Mouse (Mus musculus): ENCODE results near the gene Ifitm6.
A peak's percentile ranks its signal among the peaks of the same experiment; 100 is the strongest.
"Not testable (repeated sequence)": the region's sequence is repeated elsewhere in the genome, so short reads cannot be mapped to it uniquely, and the experiment has no call there.

Ifitm6 gene

DNA sequence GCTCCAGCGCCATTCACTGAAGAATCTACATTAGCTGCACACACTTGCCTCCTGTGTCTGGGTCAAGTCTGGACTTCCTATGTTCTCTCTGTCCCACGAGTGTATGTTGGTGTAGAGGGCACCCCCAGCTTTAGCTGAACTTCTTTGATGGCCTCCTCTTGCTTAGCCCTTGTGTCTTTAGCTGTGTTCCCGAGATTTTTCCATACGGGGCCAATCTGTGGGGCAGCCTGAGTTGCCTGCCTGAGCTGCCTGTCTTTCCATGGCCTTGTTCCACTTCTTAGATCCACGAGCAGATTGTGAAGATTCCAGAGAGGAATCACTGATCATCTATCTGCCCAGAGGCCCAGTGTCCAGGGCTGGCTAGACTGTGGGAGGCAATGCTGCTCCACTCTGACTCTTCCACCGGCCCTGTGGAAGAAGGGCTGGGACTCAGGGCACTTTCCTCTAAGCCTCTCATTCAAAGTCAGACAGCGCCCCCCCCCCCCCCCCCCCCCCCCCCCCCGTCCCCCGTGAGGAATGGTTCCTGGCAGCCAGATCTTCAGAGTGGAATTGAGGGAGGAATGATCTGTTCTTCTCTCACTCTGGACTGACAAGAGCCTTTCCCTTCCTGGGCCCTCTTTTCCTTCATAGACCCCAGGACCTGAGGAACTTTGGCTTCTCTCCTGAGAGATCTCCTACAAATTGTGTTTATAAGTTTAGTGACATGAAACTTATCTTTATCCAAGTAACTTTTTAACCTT lies 23.3 kb upstream of the Ifitm6 start:
- no peak for DNase-seq

DNA sequence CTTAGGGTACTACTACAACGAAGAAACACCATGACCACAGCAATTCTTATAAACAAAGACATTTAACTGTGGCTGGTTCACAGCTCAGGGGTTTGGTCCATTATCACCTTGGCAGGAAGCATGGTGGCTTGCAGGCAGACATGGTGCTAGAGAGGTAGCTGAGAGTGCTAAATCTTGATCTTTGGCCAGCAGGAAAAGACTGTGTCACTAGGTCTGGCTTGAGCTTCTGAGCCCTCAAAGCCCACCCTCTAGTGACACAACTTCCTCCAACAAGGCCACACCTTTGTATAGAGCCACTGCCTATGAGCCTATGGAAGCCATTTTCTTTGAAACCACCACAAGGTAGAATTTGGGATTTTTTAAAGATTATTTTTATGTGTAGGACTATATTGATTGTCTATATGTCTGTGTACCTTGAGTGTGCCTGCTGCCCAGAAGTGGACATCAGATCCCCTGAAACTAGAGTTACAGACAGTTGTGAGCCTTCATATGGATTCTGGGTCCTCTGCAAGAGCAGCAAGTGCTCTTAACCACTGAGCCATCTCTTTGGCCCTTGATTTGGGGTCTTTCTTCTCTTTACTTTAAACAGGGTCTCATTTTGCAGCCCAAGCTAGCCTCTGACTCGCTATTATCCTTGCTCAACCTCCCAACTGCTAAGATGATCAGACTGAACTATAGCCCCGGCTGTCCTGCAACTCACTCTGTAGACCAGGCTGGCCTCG lies 21.8 kb upstream of the Ifitm6 start:
- no peak for DNase-seq

DNA sequence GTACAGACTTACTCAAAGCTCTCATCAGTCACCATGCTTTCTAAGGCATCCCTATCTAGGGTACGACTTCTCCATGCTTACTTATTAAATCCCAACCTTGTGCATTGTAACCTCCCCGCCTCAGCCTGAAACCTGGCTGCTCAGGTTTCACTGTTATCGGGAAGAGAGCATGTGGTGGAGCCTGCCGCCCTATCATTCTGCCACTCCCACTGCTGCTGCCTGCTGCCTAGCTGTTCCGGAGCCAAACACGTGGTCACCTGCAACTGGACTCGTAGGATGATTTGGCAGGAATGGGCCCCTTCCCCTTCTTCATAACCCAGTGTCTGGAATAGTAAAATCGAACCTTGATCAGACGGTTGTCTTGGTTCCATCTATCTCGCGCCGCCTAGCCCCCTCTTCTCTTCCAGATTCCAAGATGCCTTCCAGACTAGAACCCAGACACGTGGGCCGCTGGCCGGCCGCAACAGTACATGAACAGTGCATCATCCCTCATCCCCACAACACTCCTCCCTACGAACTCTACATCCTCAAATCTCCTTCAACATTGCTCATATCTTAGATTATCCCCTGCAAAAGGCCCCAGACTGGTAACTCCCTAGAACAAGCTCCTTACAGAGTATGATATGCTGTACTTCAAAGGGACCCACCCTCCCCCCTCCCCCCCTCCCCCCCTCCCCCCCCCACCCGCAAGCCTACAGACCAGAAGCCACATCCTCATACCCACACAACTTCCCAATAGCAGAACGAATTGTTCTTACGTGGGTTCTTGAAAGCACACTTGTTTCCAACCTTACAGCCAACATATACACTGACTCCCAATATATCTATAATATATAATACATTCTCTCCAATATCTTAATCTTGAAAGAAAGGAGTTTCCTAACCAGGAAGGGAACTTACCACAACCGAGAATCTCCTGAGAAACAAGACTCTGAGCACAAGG lies 20.6 kb upstream of the Ifitm6 start:
- no peak for DNase-seq

DNA sequence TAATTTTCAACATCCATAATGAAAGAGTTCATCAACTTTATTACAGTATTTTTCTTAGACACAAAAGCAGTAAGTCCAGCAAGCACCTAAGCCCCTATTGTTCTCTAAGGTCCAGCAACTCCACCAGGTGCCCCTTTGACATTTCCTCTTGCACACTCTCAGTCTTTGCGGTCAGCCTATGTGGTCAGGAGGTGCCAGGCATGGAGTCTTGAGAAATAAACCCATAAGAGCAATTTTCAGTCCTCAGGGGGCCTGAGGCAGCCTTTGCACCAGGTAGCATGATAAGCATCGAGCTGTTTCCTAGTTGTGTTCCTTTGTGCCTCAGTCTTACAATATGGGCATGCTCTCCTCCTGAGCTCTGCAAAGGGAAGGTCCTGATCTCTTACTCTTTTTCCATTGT lies 18.9 kb upstream of the Ifitm6 start:
- not testable (repeated sequence) for DNase-seq

DNA sequence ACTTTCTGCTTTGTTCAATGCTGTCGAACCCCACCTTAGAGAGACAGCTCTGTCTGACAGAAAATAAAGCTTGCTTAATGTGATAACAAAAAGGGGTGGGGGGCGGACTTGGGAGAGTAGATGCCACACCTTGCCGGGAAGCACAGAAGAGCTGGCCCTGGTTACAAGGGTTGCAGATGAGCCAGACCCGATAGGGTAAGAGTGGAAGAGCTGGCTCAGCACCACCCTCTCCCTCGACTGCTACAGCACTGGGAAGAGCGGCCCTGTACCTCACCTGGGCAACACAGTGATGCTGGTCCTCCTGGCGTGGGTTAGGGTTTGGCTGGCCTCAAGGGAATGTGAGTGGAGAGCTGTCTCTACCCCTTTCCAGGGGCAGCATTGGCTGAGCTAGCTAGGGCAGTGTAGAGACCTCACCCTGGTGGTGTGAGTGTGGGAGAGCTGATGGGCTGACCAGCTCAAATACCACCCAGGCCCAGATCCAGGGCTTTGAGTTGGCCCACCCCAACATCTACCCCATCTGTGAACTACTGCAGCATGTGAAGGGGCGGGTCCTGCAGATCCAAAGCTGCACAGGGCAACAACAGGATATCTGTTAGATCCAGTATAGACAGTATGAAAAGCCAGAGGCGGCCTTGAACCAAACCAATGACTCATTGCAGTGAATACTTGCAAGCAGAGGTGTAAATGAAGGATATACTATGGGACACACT lies 14.9 kb upstream of the Ifitm6 start:
- DNase-seq, result no peak

DNA sequence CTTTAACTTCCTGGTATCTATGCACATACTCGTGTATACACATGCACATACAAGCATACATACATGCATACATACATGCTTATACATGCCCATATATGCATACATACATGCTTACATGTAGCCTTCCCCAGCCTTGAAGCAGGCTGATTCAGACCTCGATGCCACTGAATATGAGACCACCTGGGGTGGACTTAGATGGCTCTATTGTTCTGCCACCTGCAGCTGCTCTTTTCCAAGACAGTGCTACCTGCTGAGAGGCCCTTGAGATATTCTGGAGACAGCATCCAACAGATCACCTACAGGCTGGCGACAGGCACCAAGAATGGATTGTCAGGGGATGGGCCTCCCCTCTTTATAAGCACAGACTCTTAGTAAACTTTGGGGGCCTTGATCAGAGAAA lies 12.7 kb upstream of the Ifitm6 start:
- no peak for DNase-seq

DNA sequence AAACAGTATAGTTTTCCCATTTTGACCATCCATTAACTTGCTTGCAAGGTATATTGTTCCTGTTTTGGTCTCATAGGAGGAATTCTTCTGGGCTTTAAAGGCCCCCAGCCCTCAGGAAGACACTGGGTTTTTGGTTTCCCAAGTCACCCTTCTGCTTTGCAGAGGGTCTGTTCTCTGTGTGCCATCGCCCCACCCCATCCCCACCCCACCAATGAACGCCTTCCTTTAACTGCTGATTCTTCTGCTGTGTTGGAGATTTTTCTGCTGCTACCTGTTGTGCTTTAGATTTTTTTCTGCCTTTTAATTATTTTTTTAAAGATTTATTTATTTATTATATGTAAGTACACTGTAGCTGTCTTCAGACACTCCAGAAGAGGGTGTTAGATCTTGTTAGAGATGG lies 11.1 kb upstream of the Ifitm6 start, which contains the start of gene Gm17387:
Gm17387 (plus strand) TSS at position 301 of the 400 bp plus-strand sequence.
- DNase-seq, result no peak

DNA sequence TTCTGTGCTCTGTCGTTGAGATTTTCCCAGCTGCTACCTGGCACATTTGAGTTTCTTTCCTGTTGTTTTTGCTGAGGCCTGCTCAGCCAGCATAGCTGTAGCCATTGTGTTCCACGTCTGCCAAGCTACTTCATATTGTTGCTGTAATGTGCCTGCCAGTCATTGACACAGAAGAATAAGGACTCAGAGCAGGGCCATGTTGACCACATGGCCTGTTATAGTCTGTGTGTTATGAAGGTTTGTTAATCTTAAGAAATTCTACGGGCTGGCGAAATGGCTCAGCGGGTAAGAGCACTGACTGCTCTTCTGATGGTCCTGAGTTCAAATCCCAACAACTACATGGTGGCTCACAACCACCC lies 9.0 kb upstream of the Ifitm6 start:
- no peak for DNase-seq

DNA sequence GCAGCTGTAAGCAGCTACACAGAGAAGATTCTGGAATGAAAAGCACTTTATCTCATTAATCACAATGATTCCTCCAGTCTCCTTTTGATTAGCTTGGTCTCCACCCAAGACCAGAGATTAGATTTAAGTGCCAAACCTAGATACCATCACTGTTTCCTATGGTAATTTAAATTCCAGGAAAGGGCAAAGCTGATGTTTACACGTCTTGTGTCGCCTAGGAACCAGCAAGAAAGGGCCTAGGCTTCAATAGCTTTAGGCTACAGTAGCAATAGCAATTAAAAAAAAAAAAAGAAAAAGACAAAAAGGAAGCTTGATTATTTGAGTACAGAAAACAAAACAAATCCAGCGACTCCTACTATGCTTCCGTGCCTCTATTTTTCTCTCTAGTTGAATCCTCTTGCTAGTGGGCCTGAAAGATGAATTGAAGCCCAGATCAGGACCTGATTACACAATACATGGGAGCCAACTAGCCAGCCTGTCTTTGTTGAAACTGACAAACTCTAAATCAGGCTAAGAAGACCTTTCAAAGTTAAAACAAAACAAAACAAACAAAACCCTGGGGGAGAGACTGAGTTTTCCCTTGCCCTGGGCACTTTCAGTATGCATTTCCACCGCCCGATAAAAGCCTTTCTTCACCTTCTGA lies 8.5 kb upstream of the Ifitm6 start:
- DNase-seq, result no peak

DNA sequence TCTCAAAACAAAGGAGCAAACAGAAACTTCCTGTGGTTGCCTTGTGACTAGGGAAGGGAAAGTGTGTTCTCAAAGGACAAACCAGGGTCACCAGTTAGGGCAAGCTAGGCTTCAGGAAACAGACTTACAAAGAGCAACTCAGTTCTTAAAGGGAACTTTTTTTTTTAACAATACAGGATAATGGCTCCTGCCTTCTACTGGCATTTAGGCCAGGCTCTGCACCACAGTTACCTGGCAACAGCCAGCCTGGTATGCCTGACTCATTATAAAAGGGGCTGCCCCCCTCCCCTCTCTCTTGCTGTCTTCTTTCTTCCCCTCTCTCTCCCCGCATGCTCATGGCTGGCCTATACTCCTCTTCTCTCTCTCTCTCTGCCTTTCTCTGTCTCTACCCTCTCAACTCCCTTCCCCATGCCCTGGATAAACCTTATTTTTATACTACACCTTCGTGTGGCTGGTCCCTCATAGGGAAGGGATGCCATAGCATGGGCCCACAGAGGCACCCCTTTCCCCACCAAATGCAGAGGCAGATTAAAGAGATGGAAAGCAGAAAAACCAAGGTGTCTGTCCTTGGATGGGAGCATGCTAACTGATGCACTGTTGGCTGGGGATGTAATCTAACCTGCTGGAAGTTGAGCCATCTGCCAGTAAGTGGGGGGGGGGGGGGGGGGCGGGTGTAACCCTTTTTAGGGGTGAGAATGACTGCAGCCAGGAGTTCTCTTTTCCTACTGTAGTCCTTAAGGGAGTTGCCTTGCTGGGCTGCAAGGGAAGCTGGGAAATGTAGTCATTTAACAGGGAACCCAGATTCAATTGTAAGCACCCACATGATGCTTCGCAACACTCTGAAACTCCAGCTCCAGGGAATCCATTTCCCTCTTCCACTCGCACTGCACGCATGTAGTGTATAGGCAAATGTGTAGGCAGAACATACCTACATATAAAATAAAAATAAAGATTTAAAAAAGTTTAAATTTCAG lies 7.4 kb upstream of the Ifitm6 start:
- no peak for DNase-seq

DNA sequence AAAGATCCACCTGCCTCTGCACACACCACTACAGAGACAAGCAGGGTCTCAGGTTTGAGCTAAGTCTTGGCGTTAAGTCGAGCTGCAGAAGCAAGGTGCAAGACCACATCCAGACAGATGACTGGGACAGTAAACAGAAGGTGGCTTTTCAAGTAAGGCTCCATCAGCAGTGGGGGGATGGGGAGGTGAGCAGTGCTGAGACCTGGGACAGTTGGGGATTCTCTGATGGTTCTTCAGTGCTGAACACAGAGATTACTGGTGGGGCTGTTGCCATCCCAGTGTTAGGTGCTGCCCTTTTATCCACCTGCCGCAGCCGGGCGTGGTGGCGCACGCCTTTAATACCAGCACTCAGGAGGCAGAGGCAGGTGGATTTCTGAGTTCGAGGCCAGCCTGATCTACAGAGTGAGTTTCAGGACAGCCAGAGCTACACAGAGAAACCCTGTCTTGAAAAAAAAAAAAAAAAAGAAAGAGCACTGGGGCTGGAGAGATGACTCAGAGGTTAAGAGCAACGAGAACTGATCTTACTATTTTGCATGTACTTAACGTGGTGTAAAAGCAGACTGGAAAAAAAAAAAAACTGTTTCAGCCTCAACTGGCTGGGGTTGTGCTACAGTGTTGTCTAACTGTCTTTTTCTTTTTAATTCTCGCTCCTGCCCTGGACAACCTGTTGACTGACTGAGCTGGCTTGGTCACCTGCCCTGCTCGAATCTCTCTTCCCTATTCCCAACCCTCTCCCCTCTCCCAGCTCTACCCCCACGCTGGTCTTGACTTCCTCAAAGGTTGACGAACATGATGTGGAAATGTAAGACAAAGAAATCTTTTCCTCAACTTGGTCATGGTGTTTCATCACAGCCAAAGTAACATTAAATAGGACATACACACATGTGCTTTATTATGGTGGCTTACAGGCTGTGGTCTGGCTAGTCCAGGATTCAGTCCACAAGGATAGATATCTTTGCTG lies 4.0 kb upstream of the Ifitm6 start:
- no peak for DNase-seq

DNA sequence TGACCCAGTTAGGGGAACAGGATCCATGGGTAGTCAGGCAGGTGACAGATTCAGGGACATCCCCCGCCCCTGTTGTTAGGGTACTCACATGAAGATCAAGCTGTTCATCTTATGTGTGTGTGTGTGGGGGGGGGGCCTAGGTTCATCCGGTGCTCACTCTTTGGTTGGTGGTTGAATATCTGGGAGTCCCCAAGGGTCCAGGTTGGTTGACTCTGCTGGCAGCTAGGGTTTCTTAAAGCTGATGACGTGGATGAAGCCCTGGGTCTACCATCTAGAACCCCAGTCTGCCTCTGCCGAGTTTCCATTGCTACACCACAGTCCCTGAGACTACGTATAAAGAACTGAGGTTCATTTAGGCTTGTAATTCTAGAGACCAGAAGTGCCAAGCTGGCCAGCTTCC lies 1.3 kb upstream of the Ifitm6 start:
- no peak for DNase-seq

DNA sequence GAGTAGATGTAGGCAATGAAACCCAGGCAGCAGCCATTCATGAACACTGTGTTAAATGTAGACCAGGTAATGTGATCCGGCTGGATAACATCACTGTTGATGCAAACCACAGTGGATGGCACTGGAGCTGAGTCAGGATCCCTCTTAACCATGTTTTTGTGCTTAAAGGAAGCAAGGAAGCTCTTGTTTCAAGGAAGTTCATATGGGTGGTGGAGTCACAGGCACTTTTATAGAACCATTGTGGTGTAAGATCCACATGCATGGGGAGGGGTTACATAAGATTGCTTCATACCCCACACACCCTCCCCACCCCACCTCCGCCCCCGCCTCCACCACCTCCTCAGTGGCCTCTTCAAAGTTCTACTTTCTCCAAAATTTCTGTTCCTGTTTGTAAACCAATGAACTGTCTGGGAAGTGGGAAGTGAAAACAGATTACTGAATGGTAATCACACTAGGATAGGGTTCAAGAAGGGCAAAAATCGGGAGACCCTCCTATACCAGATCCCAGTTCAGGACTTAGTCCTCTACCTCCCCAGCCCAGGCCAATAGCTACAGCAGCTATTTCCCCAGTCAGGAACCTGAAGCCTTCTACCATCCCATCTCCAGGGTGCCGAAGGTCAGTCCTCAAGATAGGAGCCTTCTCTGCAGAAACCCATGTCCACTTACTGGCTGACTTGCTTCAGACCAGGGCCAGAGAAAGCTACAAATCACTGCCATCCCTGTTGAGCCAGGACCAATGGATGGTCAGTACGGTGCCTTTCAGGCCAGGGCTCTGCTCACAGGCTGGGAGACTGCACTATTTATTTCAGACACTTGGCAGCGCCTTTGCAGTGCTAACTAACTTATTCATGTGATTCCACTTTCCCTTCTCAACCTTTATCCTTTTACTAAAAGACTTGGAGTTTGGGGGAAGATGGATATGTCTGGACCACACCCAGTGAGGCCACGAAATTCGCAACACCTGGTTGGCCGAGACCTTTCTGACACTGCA lies 722 bp downstream of the Ifitm6 start:
- DNase-seq, result no peak

DNA sequence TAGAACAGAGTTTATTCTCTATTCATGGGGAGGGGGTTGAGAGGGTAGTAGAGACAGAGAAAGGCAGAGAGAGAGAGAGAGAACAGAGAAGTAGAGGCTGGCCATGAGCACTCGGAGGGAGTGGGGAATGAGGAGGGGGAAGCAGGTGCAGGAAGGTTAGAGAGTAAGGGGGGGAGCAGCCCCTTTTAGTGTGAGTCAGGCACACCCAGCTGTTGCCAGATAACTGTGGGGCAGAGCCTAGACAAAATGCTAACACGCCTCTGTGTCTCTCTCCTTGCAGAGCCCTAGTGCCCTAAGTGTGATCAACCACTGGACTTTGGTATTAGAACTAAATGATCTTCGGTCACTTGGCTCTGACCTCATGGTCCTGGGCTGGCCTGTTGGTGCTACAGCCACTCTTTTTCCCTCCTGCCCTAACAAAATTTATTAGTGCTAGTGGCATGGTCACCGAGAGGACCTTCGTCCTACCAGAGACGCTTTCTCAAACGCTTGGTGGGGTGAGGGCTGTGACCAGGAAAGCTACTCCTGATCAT lies 6.4 kb downstream of the Ifitm6 start:
- no peak for DNase-seq

DNA sequence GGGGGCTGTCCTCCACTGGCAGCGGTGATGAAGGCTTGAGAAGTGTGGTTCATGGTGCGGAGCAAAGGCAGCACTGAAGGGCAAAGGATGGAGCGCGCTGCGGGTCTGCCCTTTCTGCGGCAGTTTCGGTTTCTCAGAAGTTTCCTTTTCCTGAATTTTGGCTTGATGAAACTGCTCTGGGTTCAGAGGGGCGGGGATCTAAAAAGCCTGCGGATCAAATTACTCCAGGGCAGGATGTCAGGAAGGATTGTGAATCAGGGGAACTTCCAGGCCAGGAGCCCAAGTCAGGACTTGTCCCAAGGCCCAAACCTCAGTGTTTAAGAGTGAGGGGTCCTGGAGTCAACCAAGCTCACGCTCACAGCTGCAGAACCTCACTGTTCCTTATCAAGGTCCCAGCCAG lies 7.1 kb downstream of the Ifitm6 start, which contains the start of gene Ifitm3:
Ifitm3 (minus strand) TSS at position 178 of the 400 bp plus-strand sequence.
- peak; percentile 12 for DNase-seq

DNA sequence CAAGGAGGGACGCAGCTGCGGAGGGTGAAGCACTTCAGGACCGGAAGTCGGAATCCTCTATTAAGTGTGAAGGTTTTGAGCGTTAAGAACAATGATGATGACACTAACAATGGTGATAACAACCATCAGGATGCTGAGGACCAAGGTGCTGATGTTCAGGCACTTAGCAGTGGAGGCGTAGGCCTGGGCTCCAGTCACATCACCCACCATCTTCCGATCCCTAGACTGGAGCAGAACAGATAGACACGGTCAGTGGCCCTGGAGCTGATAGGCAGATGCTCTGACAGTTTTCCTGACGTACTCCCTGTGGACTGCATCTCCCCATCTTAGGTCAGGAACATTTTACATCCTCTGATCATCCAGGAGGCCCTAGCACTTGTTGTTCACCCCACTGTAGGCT lies 8.1 kb downstream of the Ifitm6 start:
- DNase-seq, result no peak

DNA sequence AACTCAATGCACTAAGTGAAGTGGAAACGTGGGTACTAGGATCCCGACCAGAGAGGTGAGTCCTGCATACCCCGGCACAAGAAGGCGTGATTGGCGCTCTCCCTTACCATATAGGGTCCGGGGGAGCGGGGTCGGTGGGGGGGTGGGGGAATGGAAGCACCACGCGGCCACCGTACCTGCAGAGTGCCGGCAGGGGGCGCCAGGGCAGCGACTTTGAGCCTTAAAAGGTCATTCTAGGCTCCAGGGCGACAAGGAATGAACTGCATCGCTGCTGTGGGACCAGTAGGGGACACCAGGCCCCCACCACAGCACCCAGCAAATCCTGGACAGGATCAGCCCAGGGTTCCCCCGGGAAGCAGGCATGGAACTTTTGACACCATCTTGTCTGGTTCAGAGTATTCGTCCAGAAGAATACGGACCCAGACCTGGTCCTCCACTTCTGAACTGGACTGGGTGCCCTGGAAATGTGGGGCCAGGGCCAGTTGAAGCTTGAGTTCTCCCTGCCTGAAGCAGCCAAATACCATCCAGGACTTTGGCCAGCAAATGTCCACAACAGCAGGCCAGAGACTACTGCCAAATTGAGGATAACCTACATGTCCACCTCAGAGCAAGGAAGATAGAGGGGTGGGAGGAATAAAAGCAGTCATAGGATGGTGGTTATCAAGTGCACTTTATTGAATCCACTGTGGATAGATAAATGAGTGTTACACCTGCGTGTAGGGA lies 8.6 kb downstream of the Ifitm6 start:
- peak; percentile 76 for DNase-seq
